Mouse (Mus musculus): ENCODE measurements around the gene Cdc26. TPM values are rescaled to one million over a fixed set of nuclear protein-coding genes. Genes with fewer than 3 reads are reported as not detected.

Cdc26 gene
- total and polyA plus RNA-seq, 2 experiments, result 13.5 to 52.6 TPM

- peaks cover 47% of the 10 kb centered on the region for H3K4me1 ChIP-seq (ENCODE audit: control insufficient read depth, insufficient read depth, low read length)
- no peak overlapping the region for H3K9ac ChIP-seq (ENCODE audit: low read depth, low read length)
Observed at GRCm38 (mm10) chr4:62372818-62373520, 35.5 kb downstream of the Cdc26 start.

DNA sequence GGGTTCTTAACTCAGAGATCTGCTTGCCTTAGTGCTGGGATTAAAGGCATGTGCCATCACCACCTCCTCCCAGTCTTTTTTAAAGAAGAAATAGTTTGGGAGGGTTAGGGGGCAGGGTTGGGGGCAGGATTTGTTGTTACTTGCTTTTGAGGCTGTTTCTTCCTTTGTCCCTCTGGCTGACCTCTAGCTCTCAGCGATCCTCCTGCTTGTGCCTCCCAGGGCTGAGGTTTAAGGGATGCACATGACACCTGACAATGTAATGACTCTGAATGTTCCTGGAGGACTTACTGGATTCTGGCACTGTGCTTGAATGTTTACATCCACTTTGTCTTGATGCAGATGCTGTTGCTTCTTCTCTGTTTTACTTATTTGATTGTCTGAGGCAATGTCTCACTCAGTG lies 36.0 kb downstream of the Cdc26 start:
- Histone ChIP-seq H3K4me3 (ENCODE audit: insufficient read depth, low read depth, low read length) (no peak overlapping the region), H3K9ac (ENCODE audit: low read depth, low read length) (no peak overlapping the region), H3K27me3 (ENCODE audit: control insufficient read depth, insufficient read depth, low read length) (no peaks in the 10 kb centered on the region), H3K79me2 (ENCODE audit: control insufficient read depth, insufficient read depth, low read length) (peaks cover 35% of the 10 kb centered on the region), H3K4me1 (ENCODE audit: control insufficient read depth, insufficient read depth, low read length) (peaks cover 49% of the 10 kb centered on the region), H3K27ac (replicated peaks; ENCODE audit: insufficient read depth, low read depth, low read length) (peak overlapping the region; percentile 22), H3K36me3 (ENCODE audit: control insufficient read depth, insufficient read depth, low read length) (0 out of 2 replicates have a peak, but pooled peaks cover 3% of the 10 kb centered on the region)
- WGBS, result 24% methylated on average over 1 of the region's 1 CpGs
- DNase-seq (ENCODE audit: extremely low read depth, low read depth, low spot score), result no peak
- no peak for TF ChIP-seq CTCF (IDR thresholded peaks at IDR 0.05; ENCODE audit: low read depth, low read length)
- TF ChIP-seq POLR2A (IDR thresholded peaks at IDR 0.05; ENCODE audit: extremely low read depth, insufficient read depth, low read length), result no peak

More at GRCm38 (mm10) chr4:62372818-62373520, 35.5 kb downstream of the Cdc26 start:
- H3K4me3 ChIP-seq (ENCODE audit: insufficient read depth, low read depth, low read length), result no peak overlapping the region
- 0 out of 2 replicates have a peak, but pooled peaks cover 3% of the 10 kb centered on the region for H3K36me3 ChIP-seq (ENCODE audit: control insufficient read depth, insufficient read depth, low read length)
- H3K27me3 ChIP-seq (ENCODE audit: control insufficient read depth, insufficient read depth, low read length), result no peaks in the 10 kb centered on the region
- no peak for DNase-seq (ENCODE audit: extremely low read depth, low read depth, low spot score)
- WGBS, result 74% methylated on average over 9 of the region's 9 CpGs
- H3K79me2 ChIP-seq (ENCODE audit: control insufficient read depth, insufficient read depth, low read length), result peaks cover 32% of the 10 kb centered on the region
- TF ChIP-seq CTCF (IDR thresholded peaks at IDR 0.05; ENCODE audit: low read depth, low read length), result no peak
- no peak for TF ChIP-seq POLR2A (IDR thresholded peaks at IDR 0.05; ENCODE audit: extremely low read depth, insufficient read depth, low read length)
- peak overlapping the region; percentile 41 for H3K27ac ChIP-seq (replicated peaks; ENCODE audit: insufficient read depth, low read depth, low read length)

- Histone ChIP-seq H3K27me3 (ENCODE audit: control insufficient read depth, insufficient read depth, low read length) (no peaks in the 10 kb centered on the region), H3K27ac (replicated peaks; ENCODE audit: insufficient read depth, low read depth, low read length) (no peak overlapping the region; the same call in 1 of the 2 replicates), H3K4me3 (ENCODE audit: insufficient read depth, low read depth, low read length) (no peak overlapping the region), H3K79me2 (ENCODE audit: control insufficient read depth, insufficient read depth, low read length) (peaks cover 36% of the 10 kb centered on the region), H3K36me3 (ENCODE audit: control insufficient read depth, insufficient read depth, low read length) (0 out of 2 replicates have a peak, but pooled peaks cover 3% of the 10 kb centered on the region), H3K4me1 (ENCODE audit: control insufficient read depth, insufficient read depth, low read length) (peaks cover 50% of the 10 kb centered on the region), H3K9ac (ENCODE audit: low read depth, low read length) (no peak overlapping the region)
- 20% methylated on average over 3 of the region's 3 CpGs for WGBS
- peak; percentile 79 for DNase-seq (ENCODE audit: extremely low read depth, low read depth, low spot score)
- TF ChIP-seq CTCF (IDR thresholded peaks at IDR 0.05; ENCODE audit: low read depth, low read length), result no peak
Observed at GRCm38 (mm10) chr4:62369091-62369490, 39.4 kb downstream of the Cdc26 start.

DNA sequence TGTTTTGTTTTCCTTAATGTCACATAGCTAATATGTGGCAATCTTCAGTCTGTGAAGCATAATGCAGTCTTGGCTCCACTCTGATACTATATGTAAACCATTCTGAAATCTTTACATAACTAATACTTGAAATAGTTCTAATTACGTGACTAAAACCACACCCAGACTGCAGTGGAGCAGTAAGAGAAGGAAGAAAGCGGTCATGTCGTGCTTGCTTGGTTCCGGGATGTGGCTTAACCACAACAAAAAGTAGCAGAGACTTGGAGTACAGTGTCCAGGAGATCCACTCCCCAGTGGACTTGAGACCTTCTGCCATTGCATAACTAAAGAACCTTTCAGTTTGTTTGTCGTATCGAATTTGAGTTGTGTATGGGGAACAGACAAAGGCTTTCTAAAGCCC lies 40.9 kb downstream of the Cdc26 start:
- peak overlapping the region; percentile 98 for H3K27ac ChIP-seq (replicated peaks; ENCODE audit: insufficient read depth, low read depth, low read length)
- H3K79me2 ChIP-seq (ENCODE audit: control insufficient read depth, insufficient read depth, low read length), result peaks cover 36% of the 10 kb centered on the region
- DNase-seq (ENCODE audit: extremely low read depth, low read depth, low spot score), result peak; percentile 93
- peaks cover 43% of the 10 kb centered on the region for H3K4me1 ChIP-seq (ENCODE audit: control insufficient read depth, insufficient read depth, low read length)
- no peaks in the 10 kb centered on the region for H3K27me3 ChIP-seq (ENCODE audit: control insufficient read depth, insufficient read depth, low read length)
- WGBS, result 34% methylated on average over 6 of the region's 6 CpGs
- TF ChIP-seq CTCF (IDR thresholded peaks at IDR 0.05; ENCODE audit: low read depth, low read length), result no peak
- TF ChIP-seq POLR2A (IDR thresholded peaks at IDR 0.05; ENCODE audit: extremely low read depth, insufficient read depth, low read length), result no peak
- peak overlapping the region; percentile 8; the same call in 1 of the 2 replicates for H3K4me3 ChIP-seq (ENCODE audit: insufficient read depth, low read depth, low read length)
- no peak overlapping the region; the same call in 1 of the 2 replicates for H3K9ac ChIP-seq (ENCODE audit: low read depth, low read length)
- 0 out of 2 replicates have a peak, but pooled peaks cover 3% of the 10 kb centered on the region for H3K36me3 ChIP-seq (ENCODE audit: control insufficient read depth, insufficient read depth, low read length)

GRCm38 (mm10) chr4:62366291-62366690 lies 42.2 kb downstream of the Cdc26 start:
- H3K79me2 ChIP-seq (ENCODE audit: control insufficient read depth, insufficient read depth, low read length), result peaks cover 34% of the 10 kb centered on the region
- 20% methylated on average over 4 of the region's 4 CpGs for WGBS
- 0 out of 2 replicates have a peak overlapping the region, but pooled peaks have one; percentile 17 for H3K9ac ChIP-seq (ENCODE audit: low read depth, low read length)
- H3K36me3 ChIP-seq (ENCODE audit: control insufficient read depth, insufficient read depth, low read length), result 0 out of 2 replicates have a peak, but pooled peaks cover 3% of the 10 kb centered on the region
- H3K27me3 ChIP-seq (ENCODE audit: control insufficient read depth, insufficient read depth, low read length), result no peaks in the 10 kb centered on the region
- H3K27ac ChIP-seq (replicated peaks; ENCODE audit: insufficient read depth, low read depth, low read length), result peak overlapping the region; percentile 97
- H3K4me3 ChIP-seq (ENCODE audit: insufficient read depth, low read depth, low read length), result no peak overlapping the region
- peaks cover 42% of the 10 kb centered on the region for H3K4me1 ChIP-seq (ENCODE audit: control insufficient read depth, insufficient read depth, low read length)
- peak; percentile 81 for DNase-seq (ENCODE audit: extremely low read depth, low read depth, low spot score)
- TF ChIP-seq POLR2A (IDR thresholded peaks at IDR 0.05; ENCODE audit: extremely low read depth, insufficient read depth, low read length), result no peak
- TF ChIP-seq CTCF (IDR thresholded peaks at IDR 0.05; ENCODE audit: low read depth, low read length), result no peak

GRCm38 (mm10) chr4:62364299-62364698 lies 44.1 kb downstream of the Cdc26 start:
- Histone ChIP-seq H3K36me3 (ENCODE audit: control insufficient read depth, insufficient read depth, low read length) (no peaks in the 10 kb centered on the region), H3K27me3 (ENCODE audit: control insufficient read depth, insufficient read depth, low read length) (no peaks in the 10 kb centered on the region), H3K9ac (ENCODE audit: low read depth, low read length) (no peak overlapping the region), H3K27ac (replicated peaks; ENCODE audit: insufficient read depth, low read depth, low read length) (peak overlapping the region; percentile 38), H3K79me2 (ENCODE audit: control insufficient read depth, insufficient read depth, low read length) (peaks cover 26% of the 10 kb centered on the region; the same call in 1 of the 2 replicates), H3K4me3 (ENCODE audit: insufficient read depth, low read depth, low read length) (no peak overlapping the region), H3K4me1 (ENCODE audit: control insufficient read depth, insufficient read depth, low read length) (peaks cover 31% of the 10 kb centered on the region)
- TF ChIP-seq POLR2A (IDR thresholded peaks at IDR 0.05; ENCODE audit: extremely low read depth, insufficient read depth, low read length) (no peak), CTCF (IDR thresholded peaks at IDR 0.05; ENCODE audit: low read depth, low read length) (no peak)
- WGBS, result 19% methylated on average over 8 of the region's 8 CpGs
- DNase-seq (ENCODE audit: extremely low read depth, low read depth, low spot score), result peak; percentile 83
